Mouse (Mus musculus) splenic B cell, adult 2 months (primary cell): ENCODE measurements around the gene Adgrl3.

Experiments
- DNase-seq: peaks from one replicate; pipeline ENCODE4 v3.0.0-alpha.2; 2011; ENCODE audit warnings: low read depth, low spot score
- H3K27me3 ChIP-seq: 2 replicates; pipeline ENCODE4 v1.6.1; 2012; ENCODE audit warnings: mild to moderate bottlenecking, low read length, moderate library complexity, mixed read lengths; ENCODE audit not compliant: control insufficient read depth, poor library complexity, insufficient read depth, severe bottlenecking
- H3K36me3 ChIP-seq: 2 replicates; pipeline ENCODE4 v1.6.1; 2012; ENCODE audit warnings: mild to moderate bottlenecking, low read length, moderate library complexity, mixed read lengths; ENCODE audit not compliant: control insufficient read depth, poor library complexity, insufficient read depth, severe bottlenecking

Adgrl3 gene

DNA sequence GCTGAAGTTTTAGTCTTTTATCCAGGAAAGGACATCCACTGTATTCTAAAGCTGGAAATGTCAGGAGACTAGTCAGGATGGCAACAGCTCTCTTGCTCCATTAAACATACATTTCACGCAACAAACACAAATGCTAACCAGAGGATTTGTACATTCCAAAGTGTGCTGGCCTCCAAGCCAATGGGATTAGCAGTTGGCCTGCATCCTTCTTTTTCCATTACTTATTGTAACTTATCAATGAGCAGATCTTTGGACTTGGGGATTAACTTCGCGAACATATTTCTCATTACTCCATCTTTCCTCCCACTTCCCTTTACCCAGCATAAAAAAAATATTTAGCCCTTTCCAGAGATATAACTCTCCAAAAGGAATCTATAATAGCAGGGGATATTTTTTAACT, 732.5 kb downstream of the Adgrl3 start:
- Histone ChIP-seq H3K36me3 (no peaks in the 10 kb centered on the region), H3K27me3 (no peaks in the 10 kb centered on the region)
- no peak for DNase-seq

- Histone ChIP-seq H3K36me3 (no peaks in the 10 kb centered on the region), H3K27me3 (no peaks in the 10 kb centered on the region)
- DNase-seq: no peak
These were observed 735.8 kb downstream of the Adgrl3 start for GRCm38 (mm10) chr5:81755711-81756110.

DNA sequence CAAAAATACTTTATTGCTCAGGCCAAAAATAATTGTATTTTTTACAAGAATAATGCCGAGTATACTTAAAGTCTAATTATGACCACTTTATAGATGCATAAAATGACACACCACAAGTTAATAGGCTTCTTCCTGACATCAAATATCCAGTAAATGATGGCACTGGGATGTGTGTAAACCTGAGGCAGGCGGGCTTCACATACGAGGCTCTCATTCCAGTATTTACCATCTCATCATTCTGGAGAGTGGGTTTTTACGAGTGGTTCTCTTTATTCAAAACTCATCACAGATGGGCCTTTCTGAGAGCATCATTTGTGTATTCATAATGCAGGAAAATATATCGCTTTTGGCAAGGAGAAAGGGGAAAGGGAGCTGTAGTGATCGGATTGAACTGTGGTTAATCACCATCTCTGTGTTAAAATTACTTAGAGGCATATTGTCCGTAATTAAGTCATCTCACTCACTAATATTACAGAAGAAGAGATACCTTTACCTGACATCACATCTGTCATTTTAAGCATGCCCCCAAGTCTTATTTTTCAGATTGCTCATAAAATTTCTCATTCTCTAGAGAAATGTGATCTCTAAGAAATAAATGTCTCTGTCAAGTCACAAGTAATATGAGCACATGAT, 737.3 kb downstream of the Adgrl3 start:
- no peak for DNase-seq
- no peaks in the 10 kb centered on the region for H3K36me3 ChIP-seq
- no peaks in the 10 kb centered on the region for H3K27me3 ChIP-seq

- Histone ChIP-seq H3K27me3 (no peaks in the 10 kb centered on the region), H3K36me3 (no peaks in the 10 kb centered on the region)
- no peak for DNase-seq
These were observed 756.3 kb downstream of the Adgrl3 start for GRCm38 (mm10) chr5:81776234-81776633.

DNA sequence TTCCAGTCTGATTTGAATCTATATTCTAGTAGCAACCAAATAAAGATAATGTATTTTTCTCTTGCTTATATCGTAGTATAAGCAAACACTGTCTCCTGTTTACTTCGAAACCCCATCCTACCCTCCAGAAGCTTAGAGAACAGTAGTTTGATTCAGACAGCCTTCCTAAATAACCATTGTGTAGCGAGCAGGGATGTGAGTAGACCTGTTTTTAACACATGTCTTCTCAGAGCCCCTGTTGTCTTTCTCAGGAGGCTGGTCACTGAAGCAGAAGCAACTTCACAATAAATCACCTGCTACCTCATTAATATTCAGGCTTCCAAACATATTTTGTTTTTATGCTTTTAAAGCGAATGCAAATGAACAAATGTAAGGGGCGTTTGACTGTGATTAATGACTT, 756.8 kb downstream of the Adgrl3 start:
- Histone ChIP-seq H3K36me3 (no peaks in the 10 kb centered on the region), H3K27me3 (no peaks in the 10 kb centered on the region)
- no peak for DNase-seq

GRCm38 (mm10) chr5:81784770-81785169, 764.8 kb downstream of the Adgrl3 start:
- H3K36me3 ChIP-seq: no peaks in the 10 kb centered on the region
- DNase-seq: no peak
- H3K27me3 ChIP-seq: no peaks in the 10 kb centered on the region

DNA sequence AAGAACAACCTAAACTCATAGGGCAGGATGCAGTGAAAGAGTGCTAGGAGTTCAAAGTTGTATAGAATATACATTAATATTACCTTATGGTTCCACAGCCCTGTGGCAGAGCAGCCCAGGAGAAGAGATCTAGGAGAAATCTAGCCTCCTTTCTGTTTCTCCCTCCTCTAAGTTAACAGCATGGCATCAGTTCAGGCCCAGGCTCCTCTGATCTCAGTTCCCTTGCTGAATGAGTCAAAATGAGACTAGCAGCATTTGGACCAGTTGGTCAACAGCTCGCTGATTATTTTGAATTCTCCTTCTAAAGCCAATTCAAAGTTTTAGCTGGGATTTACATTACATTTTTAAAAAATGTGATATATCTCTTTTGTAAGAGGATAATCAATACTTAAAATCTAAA, 770.8 kb downstream of the Adgrl3 start:
- Histone ChIP-seq H3K36me3 (no peaks in the 10 kb centered on the region), H3K27me3 (no peaks in the 10 kb centered on the region)
- DNase-seq: no peak

DNA sequence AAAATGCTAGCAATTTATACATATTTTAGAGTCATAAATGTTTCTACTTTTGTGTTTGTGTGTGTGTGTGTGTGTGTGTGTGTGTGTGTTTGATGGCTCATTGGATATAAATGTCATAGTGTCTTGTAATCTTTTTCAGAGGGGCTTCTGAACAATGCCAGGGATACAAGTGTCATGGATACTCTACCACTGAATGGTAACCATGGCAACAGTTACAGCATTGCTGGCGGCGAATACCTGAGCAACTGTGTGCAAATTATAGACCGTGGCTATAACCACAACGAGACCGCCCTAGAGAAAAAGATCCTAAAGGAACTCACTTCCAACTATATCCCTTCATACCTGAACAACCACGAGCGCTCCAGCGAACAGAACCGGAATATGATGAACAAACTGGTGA, 774.2 kb downstream of the Adgrl3 start:
- Histone ChIP-seq H3K36me3 (no peaks in the 10 kb centered on the region), H3K27me3 (no peaks in the 10 kb centered on the region)
- DNase-seq: no peak

DNA sequence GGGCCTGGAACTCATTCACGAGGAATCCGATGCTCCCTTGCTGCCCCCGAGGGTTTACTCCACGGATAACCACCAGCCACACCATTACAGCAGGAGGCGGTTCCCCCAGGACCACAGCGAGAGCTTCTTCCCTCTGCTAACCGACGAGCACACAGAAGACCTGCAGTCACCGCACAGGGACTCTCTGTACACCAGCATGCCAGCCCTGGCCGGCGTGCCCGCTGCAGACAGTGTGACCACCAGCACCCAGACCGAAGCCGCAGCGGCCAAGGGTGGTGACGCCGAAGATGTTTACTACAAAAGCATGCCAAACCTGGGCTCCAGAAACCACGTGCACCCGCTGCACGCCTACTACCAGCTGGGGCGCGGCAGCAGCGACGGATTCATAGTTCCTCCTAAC, 774.7 kb downstream of the Adgrl3 start:
- DNase-seq: no peak

DNA sequence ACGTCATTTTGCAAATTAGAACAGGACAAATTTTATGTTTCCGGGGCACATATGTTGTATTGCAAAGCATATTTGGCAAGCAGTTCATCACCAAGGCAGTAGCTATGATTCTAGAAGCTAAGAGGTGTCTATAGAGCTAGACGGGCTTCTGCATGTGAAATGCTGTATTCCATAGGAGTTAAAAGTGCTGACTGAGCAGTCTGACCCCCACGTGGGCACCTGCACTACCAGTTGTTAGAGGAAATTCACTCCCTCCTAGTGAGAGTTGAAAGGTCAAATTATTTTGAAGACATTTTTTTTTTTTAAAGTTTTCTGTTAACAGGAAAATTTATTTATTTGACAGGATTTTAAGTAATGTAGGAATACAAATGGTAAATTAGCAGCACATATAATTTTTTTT, 776.2 kb downstream of the Adgrl3 start:
- Histone ChIP-seq H3K36me3 (no peaks in the 10 kb centered on the region), H3K27me3 (no peaks in the 10 kb centered on the region)
- no peak for DNase-seq

More for the DNA sequence above, 774.7 kb downstream of the Adgrl3 start:
- H3K36me3 ChIP-seq: no peaks in the 10 kb centered on the region
- H3K27me3 ChIP-seq: no peaks in the 10 kb centered on the region

GRCm38 (mm10) chr5:81810966-81811365, 791.0 kb downstream of the Adgrl3 start:
- Histone ChIP-seq H3K36me3 (no peaks in the 10 kb centered on the region), H3K27me3 (no peaks in the 10 kb centered on the region)
- DNase-seq: no peak

DNA sequence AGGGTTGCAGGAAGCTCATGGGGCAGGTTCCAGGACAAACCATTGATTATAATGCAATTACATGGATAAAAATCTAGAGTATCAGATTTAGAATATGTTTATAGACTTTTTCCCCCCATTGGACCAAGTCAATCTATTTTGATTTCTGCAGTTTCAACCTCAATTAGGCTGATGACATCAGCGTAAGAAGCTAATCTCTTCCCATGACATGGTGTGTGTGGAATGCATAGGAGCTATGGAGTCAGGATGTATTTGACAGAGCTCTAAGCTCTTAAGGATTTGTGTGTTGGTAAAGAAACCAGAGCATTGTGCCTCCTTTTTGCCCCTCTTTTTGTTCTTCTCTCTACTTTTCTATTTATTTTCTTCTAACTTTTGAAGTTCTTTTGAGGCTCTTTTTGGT, 812.1 kb downstream of the Adgrl3 start:
- H3K36me3 ChIP-seq: no peaks in the 10 kb centered on the region
- no peaks in the 10 kb centered on the region for H3K27me3 ChIP-seq
- DNase-seq: no peak

GRCm38 (mm10) chr5:81832679-81833078, 812.7 kb downstream of the Adgrl3 start:
- no peak for DNase-seq
- Histone ChIP-seq H3K36me3 (no peaks in the 10 kb centered on the region), H3K27me3 (no peaks in the 10 kb centered on the region)

GRCm38 (mm10) chr5:81837860-81838259, 817.9 kb downstream of the Adgrl3 start:
- no peak for DNase-seq

GRCm38 (mm10) chr5:81843798-81844197, 823.9 kb downstream of the Adgrl3 start:
- no peak for DNase-seq
- Histone ChIP-seq H3K27me3 (no peaks in the 10 kb centered on the region), H3K36me3 (no peaks in the 10 kb centered on the region)

More at GRCm38 (mm10) chr5:81837860-81838259, 817.9 kb downstream of the Adgrl3 start:
- Histone ChIP-seq H3K36me3 (no peaks in the 10 kb centered on the region), H3K27me3 (no peaks in the 10 kb centered on the region)

- no peak for DNase-seq
- no peaks in the 10 kb centered on the region for H3K27me3 ChIP-seq
- H3K36me3 ChIP-seq: no peaks in the 10 kb centered on the region
These were observed 850.4 kb downstream of the Adgrl3 start for GRCm38 (mm10) chr5:81870336-81870735.
